Mouse (Mus musculus) 3134 (cell line): ENCODE measurements at regions not wholly inside any gene's neighbourhood (a gene's known extent, or its start where the extent isn't known, plus 50 kb on each side); places are given as distances from the start of the nearest gene placed in this dataset.
A peak's percentile ranks its signal among the peaks of the same experiment; 100 is the strongest.

Source experiments
- DNase-seq: peaks from one replicate; pipeline ENCODE4 v3.0.0-alpha.2; 2011; ENCODE audit warnings: low spot score; ENCODE audit not compliant: insufficient read length; ENCODE audit errors: extremely low read depth

GRCm38 (mm10) chr12:59834809-59835208 lies 615.3 kb upstream of the Fbxo33 start:
- DNase-seq: no peak

DNA sequence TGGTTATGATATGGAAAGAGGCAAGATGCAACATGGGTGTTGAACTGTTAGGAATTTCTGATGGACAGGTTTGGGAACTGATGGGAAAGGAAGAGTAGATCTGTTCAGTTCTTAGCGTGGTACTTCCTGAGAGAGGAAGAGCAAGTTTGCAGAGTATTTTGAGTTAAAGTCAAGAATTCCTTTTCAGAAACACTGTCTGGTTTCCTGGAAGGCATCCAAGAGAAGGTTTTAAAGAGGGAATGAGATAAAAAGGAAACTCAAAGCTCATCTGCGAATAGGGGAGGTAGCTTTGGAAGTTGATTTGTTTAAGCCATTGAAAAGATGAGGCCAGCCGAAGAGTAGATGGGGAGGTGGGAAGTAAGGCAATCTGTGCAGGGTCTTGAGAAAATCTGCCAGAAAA lies 603.4 kb upstream of the Fbxo33 start:
- no peak for DNase-seq

- no peak for DNase-seq
Observed at GRCm38 (mm10) chr12:59822435-59822834, 602.9 kb upstream of the Fbxo33 start.

GRCm38 (mm10) chr12:59821698-59822097 lies 602.2 kb upstream of the Fbxo33 start:
- DNase-seq: no peak

DNA sequence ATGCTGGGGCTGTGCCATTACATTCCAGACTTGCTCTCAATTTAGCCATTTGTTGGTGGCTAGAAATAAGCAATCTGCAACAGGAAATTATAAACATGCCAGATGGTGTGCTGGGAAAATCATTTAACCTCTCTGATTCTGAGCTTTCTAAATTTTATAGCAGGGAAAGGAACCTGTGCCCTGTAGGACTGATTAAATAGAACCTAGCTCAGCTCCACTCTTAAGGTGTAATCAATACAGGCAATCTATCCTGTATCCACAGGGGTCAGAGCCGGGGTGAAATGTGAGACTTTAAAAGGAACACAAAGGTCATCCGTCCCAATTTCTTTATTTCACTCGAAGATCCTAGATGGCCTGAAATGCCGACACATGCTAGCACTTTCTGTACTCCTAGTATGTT lies 596.4 kb upstream of the Fbxo33 start:
- no peak for DNase-seq

DNA sequence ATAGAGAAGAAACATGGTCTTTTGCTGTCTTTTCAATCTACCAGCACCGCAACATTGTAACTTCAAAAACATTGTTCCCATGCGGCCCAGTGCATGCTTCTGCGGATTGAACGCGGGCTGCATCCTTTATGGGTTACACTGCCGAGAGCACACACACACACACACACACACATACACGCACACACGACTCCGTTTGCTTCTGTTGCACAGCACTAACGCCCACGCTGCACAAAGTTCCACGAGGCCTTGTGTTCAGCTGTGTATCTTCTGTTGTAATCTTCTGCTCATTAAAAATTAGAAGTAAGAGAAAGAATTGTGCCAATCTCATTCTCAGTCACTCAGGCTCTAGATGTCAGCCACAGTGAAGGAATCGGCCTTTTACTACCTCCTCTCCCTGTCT lies 594.8 kb upstream of the Fbxo33 start:
- no peak for DNase-seq

DNA sequence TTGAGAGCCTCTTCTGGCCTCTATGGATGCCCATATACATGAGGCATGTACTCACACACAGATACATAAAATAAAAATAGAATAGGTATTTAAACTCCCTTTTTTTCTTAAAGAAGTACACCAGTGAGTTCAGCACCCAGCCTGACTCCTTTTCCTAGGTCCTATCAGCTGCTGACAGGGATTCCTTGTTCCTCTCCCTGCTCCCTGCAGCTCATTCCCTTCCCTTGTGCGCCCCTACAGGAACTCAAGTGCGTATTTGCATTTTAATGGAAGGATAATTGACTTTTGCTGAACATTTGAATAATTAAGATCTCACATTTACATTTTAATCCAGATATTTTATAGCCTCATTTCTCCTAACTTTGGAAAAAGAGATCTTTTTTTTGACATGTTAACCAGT lies 589.7 kb upstream of the Fbxo33 start:
- no peak for DNase-seq

- DNase-seq: no peak
Observed at GRCm38 (mm10) chr12:59798051-59798450, 578.5 kb upstream of the Fbxo33 start.

DNA sequence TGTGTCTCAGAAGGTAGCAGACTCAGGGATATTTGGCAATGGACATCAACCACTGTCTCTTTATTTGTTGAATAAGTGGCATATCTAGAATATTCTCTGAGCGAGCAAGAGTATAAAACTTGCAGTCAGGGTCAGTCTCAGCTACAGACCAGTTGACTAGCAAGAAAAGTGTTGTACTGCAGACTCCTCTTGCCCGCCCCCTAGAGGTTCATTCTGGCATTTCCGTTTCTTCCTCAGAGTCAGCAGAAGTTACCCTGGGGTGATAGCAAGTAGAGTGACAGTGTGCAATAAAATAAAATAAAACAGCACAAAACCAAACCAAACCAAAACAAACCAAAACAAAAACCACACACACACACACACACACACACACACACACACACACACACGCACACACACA lies 571.9 kb upstream of the Fbxo33 start:
- no peak for DNase-seq

- no peak for DNase-seq
Observed at GRCm38 (mm10) chr12:59786831-59787230, 567.3 kb upstream of the Fbxo33 start.

DNA sequence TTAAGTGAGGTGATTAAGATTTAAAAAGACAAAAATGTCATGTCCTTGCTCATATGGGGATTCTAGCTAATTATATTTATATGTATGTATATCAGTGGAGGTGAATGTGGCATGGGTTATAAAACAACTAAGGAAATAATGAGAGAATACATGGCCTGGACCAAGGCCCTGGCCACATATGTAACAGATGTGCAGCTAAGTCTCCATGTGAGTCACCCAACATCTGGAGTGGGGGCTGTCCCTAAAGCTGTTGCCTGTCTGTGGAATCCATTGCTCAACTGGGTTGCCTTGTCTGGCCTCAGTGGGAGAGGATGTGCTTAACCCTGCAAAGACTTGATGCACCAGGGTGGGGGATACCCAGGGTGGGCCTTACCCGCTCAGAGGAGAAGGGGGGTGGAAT lies 551.5 kb upstream of the Fbxo33 start:
- DNase-seq: no peak

DNA sequence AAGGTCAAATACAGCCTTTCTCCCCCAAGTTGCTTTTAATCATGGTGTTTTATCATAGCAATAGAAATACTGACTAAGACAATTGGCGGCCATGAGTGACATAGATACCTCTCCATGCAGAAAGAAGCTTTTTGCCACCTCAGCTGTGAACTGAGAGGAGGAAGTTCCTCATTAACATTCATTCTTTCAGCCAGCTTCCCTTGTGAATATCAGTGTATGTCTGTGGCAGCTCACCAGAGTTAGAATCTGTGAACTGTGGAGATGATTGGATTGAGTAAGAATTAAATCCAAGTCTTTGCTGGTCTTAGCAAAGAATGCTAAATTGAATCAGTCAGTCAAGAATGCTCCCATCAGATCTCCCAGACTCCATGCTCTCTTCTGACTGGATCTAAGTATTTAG lies 542.7 kb upstream of the Fbxo33 start:
- no peak for DNase-seq

DNA sequence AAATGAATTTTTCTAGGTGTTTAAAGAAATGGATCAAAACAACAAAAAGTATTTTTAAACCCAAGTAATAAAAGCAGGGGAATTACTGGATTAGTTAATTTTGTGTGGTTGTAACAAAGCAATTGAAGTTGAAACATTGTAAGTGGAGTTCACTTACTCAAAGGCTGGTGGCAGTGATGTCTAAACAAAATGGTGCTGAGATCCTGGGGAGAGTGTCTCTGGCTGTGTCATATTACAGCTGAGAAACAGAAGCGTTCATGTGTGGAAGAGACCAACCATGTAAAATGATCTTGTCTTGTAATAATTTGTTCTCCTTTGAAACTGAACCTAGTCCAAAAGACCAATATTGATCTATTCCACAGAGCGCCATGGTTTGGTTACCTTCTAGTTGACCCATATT lies 525.2 kb upstream of the Fbxo33 start:
- no peak for DNase-seq

- peak; percentile 2 for DNase-seq
Observed at GRCm38 (mm10) chr12:59743211-59743610, 523.7 kb upstream of the Fbxo33 start.

GRCm38 (mm10) chr12:59724951-59725350 lies 505.4 kb upstream of the Fbxo33 start:
- DNase-seq: no peak

GRCm38 (mm10) chr12:59722471-59723182 lies 503.1 kb upstream of the Fbxo33 start:
- DNase-seq: no peak

DNA sequence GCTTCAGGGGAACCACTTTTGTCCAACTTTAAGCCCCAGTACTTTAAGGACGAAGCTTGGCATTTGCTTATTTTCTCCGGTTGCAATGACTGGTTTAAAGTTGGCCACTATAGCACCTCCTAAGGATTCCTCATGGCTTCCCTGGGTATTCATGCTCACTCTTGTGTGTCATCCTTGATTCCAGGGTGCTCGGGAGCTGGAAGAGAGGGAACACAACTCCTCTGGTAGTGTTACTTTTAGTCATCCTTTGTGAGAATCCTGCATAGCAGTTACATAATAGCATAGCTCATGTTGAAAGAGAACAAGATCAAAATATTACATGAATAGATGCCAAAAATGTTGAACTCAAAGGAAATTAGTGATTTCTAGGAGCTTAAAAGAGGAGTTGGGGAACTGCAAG lies 493.7 kb upstream of the Fbxo33 start:
- DNase-seq: no peak

- DNase-seq: no peak
Observed at GRCm38 (mm10) chr12:59683235-59683634, 463.7 kb upstream of the Fbxo33 start.

DNA sequence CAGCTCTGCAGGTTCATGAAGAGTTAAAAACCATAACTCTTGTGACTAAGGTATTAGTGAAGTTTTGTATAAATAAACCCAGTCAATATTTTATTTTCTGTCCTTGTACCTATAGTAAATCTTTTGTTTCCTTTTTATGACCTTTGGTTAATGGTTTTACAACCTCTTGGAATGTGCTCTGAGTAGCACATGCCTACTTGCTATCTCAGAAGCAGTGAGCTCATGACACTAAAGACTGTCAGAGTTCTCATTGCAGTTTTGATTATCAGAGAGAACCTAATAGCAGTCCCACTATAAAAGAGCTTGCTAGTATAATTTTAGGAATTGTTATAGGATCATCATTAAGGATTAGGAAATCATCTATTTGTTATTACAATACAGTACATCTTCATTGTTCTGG lies 443.6 kb upstream of the Fbxo33 start:
- DNase-seq: no peak

GRCm38 (mm10) chr12:59630678-59631077 lies 411.2 kb upstream of the Fbxo33 start:
- no peak for DNase-seq

- DNase-seq: no peak
Observed at GRCm38 (mm10) chr12:59623147-59623546, 403.6 kb upstream of the Fbxo33 start.

DNA sequence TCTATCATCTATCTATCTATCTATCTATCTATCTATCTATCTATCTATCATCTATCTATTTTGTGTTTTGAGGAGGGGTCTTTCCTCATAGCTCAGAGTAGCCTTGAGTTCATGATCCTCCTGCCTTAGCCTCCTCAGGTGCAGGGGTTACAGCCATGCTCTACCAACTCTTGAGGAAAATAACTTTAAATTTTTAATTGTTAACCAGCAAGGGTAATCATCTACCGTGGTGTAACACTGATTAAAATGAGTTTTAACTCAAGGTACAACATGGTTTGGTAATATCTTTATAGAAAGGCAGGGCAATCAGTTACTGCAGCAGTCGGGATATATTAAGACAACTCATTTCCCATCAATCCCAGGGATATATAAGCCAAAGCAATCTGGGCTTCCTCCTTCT lies 401.6 kb upstream of the Fbxo33 start:
- DNase-seq: no peak

- no peak for DNase-seq
Observed at GRCm38 (mm10) chr12:59620340-59620739, 400.8 kb upstream of the Fbxo33 start.
